Mouse (Mus musculus) adrenal gland, postnatal 14 days (tissue): ENCODE measurements at regions not wholly inside any gene's neighbourhood (a gene's known extent, or its start where the extent isn't known, plus 50 kb on each side); places are given as distances from the start of the nearest gene placed in this dataset.

Experiments
- DNase-seq: peaks from one replicate; pipeline ENCODE4 v3.0.0; 2021; ENCODE audit warnings: mixed read lengths

DNA sequence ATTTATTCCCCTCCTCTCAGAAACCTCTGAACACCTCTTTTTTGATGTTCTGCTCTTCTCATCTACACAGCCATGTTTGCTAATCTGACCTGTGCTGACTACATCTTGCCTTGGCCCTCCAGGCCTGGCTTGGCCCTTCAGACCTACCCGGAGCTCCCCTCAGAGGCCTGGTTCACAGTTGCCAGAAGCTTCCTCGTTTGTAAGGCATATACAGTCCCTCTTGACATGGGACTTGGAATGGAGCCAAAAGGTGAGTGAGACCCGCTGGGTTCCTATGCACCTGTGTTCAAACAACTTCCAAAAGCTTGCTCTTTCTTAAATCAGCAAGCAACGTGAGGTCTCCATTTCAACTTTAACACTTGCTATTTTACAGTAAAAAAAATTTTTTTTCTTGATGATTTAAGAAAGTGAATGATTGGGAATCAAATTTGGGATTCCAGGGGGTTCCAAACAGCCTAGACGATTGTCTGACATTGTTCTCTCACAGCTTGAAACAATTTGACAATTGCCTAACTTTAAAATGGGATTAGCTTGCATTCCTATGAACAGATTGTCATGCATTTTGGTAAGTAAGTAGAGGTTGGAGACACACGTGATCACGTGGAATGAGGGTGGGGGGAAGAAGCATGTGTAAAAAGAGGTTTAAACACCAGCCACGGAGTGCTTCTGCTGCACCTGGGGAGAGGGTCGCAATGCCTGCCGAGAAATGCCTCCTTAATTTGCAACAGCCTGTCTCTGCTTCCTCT lies 631.9 kb downstream of the Rnf144a start:
- DNase-seq: no peak

DNA sequence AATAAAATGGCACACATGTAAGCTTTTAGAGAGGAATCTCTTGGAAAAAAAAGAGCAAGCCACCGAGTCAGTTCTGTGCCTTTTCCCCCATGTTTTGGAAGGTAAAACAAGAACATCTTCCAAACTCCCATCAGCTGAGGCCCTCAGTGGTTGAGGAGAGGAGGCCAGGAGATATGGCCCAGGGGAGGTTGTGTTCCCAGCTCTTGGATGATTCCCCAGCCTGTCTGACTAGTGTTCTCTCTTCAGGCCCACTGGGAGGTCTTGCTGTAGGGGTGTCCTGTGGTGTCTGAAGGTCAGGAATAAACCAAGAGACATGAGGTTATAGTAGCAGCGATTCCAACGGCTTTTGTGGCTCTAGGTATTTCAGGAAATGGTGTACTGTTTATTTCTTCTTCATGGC lies 643.2 kb downstream of the Rnf144a start:
- DNase-seq: no peak

DNA sequence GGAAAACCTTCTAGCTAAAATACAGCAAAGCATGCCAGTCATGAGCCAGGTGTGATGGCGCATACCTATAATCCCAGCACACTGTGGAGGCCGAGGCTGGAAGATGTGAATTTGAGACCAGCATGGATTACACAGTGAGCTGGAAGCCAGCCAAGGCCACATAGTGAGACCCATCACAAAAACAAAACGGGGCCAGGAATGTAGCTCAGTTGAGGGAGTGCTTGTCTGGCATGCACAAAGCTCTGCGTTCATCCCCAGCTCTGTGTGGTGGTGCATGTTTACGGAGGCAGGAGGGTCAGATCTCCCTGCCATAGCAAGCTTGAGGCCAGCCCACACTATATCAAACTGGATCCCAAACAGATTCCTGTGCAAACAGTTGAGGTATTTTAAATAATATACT lies 646.4 kb downstream of the Rnf144a start:
- peak; percentile 45 for DNase-seq

DNA sequence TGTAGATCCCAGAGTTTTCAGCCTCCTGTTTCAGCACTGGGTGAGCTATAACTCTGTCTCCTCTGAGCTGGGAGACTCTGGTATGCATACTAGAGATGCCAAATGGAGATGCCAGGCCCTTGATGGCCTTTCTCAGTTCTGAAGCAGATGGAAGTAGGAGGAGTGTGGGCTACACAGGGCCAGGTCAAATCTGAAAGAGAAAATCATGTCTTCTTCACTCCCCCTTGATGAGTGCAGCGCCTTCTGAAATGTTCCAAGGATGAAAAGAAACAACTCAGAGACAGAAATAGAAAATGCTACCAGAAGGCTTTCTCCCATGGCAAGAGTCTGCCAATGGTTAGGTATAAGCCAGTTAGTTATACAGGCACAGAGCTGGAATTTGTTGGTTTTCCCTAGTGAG lies 652.0 kb downstream of the Rnf144a start:
- DNase-seq: no peak

DNA sequence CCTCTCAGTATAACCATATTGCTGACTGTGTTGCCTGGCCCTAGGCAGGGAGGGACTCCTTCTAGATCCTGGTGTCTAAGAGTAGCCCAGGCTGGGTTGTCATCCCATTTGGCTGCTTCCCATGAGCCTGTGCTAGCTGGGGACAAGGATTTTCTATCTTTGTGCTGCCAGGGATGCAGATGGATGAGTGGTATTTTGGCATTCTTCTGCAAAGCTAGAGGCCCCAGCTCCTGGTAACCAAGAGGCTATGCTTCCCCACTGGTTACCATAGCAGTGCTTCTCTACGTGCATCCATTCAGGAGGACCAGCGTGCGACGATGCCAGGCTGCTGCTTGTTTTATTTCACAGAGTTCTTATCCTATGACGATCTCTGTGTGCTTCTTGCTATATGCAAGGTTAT lies 658.0 kb downstream of the Rnf144a start:
- DNase-seq: no peak

DNA sequence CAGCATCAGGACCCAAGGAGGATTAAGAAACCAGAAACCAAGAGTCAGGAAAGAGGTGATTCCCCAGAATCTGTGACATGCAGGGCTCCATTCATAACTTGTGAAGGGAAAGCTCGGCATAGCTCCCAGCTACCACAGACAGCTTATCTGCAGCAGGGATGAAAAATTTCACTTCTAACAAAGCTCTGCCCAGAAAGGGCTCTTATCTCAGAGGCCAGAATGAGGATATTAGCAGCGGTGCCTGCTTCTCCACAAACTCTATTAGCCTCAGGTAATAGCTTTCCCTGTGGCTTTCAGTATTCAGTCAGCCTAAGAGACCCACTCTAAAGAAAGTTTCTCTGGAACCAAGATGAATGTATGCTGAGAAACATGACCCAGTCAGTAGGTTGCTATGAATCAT lies 636.9 kb upstream of the Id2 start:
- DNase-seq: no peak

DNA sequence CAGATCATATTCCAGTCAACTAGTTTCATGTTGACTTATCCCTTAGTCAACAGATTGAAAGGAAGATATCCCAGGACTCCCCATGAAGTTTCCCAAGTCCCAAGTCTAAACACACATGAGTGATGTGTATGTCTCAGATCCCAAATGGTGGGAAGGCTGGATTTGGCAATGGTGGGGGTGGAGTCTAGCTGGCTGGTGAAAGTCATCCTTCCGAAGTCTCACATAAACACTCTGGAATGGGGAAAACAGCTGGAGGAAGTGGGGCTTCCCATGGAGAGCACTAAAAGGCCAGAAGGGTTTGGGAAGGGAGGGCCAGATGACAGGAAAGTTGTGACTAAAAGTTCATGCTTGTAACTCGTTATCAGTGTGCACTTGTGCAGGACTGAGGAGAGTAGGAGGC lies 628.8 kb upstream of the Id2 start:
- no peak for DNase-seq

DNA sequence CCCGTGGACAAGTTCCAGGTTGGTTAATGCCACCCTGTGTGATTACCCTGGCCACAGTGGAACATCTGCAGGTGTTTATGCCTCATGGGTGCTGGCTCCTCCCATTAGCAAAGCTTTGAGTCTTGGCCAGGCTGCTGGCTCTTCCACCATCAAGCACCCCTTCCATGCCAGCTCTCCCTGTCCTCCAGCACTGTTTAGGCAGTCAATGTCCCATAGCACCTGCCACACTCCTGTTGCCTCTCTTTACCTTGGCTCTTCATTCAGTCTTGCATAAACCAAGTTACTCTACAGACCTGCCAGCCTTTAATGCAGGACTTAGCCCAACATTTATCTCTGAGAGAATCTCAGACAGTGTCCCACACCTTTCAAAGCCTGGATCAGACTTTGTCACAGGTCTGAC lies 614.2 kb upstream of the Id2 start:
- DNase-seq: no peak

DNA sequence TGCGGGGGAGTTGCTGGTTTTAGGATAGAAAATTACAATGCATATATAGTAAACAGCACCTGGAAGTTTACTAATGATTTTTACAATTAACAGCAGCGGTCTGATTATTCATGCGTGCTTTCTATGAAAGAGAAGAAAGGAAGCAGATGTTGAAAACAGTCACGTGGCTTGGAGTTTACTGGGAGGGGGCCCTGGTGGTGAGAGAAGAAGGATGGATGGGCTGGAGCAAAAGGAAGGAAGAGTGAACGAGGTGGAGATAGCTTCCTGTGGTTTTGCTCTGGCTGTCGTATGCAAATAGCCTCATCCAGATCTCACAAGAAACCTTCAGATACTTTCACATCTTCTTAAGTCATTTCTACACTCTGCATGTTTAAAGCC lies 606.1 kb upstream of the Id2 start:
- no peak for DNase-seq

DNA sequence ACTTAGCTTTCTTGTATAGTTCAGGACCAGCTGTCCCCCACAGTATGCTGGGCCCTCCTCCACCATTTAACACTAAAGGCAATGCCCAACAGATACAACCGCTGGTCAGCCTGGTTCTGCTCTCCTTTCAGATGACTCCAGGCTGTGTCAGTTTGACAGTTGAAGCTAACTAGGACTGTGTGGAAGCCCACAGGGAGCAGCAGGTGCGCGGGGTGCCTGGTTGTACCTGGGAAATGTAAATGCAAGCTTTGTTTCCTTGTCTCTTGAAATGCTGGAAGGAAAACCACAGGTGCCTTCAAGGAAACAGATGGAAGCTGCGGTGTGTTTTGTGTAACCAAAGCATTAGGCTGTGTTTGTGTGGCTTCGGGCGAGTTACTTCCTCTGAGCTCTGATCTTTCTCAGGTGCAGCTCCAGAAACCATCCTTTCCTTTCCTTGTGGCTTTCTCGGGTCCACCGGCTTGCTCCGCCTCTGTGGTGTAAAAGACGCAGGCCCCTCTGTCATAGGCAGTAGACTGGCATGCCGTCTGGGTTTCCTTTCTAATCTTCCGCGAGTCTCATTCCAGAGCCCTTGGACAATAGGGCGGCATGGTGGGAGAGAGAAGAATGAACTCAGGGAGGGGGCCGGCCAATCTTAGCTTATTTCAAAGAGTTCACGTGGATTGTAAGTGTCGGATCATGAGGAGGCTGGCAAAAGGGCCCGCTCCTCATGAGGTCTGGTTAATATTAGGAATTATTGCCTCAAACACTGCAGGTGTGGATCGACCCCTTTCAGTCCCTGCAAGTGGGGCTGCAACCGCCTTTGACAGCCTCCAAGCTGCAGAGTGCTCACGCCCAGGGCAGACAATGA lies 605.5 kb upstream of the Id2 start:
- DNase-seq: no peak

DNA sequence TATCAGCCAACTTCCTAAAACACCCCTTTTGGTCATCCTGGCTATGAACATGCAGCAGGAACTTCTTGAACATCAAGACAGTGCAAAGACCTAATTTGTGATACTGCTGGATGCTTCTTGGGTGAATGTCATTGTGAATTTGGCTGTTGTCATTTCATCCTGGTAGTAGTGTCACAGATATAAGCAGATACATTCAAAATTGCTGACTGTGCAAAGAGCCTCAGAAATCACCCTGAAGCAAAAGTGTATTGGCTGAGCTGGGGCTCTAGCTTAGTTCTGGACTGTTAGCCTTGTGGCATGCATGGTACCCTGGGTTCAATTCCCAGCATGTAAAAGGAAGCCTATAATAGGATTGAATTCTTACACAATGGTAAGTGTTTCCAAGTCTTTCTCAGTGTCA lies 590.1 kb upstream of the Id2 start:
- DNase-seq: no peak

DNA sequence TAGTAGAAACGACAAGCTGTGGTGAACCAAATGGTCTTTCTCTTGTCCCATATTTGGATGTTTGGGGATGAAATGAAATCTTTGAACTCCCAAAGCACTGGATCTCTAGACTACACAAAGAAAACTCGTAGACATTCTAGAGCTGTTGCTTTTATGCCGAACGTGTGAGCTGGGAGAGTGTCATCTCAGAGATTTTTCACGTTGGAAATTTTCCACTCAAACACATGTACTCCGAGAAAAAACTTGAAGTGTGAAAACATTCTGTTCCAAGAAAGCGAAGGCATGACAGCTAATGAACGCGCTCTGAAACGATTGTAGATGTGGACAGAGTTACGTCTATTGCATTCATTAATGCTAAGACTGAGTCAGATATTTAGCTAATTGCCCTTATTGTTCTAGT lies 579.7 kb upstream of the Id2 start:
- DNase-seq: no peak

DNA sequence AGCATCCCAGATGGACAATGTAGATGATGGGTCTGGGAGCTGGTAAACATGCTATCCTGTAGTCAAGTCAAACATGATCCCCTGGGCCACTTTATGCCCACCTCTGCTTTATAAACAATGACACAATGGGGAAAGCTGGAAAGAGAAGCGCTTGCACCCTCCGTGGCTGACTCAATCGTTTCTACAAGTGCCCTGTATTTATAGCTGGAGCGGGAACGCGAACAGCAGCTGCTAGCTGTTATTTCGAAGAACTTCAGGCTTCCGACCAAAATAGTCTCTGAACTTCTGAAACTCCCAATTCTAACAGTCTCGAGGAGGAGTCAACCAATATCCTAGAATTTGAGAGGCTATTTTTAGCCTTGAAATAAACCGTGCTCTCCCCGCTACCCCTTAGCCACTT lies 571.4 kb upstream of the Id2 start:
- DNase-seq: no peak

DNA sequence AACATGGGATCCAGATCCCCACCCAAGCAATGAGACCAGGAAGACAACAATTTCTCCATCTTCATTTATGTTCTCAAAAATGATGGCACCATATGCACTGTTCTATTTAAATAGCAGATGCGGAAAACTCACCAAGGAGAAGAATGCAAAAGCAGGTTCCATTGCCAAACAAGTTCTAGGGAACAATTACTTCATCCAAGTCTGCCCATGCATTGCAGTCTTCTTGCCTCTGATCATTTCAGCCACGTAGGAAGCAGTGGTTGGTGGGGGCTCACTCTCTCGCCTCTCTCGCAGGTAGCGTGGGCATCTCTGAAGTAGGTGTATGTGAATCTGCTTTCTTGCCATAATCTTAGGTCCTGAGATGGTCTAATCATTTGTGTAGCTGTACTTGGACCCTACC lies 557.5 kb upstream of the Id2 start:
- no peak for DNase-seq

DNA sequence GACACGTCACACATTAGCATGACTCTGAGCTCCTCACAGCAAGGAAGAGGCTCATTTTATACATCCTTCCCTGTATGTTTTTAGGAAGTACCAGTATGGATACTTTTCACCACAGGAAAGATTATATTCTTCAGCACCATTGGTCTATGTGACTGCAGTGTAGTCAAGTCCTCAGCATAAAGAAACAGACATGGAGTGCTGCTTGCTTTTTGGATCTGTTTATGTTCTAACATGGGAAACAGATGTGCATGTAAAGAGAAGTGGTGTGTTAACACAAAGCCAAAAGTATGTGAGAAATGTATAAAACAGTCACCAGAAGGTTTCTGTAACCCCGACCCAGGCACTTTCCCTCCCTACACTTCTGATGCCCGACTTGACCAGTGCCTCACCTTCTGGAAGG lies 553.3 kb upstream of the Id2 start:
- DNase-seq: no peak

DNA sequence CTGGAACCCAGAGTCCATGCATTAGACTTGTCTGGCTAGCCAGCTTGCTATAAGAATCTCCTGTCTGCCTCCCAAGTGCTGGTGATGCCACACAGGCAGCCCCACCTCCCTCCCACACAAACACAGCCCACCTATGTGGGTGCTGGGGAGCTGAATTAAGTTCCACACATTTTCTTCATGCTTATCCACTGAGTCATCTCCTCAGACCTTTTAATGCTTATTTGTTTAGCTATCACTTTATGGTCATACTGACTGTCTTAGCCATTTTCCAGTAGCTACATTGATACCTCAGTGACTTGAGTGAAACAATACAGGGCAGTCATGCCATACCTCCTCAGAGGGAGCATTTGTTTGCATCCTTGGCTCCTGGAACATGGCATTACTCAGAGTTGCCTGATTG lies 531.1 kb upstream of the Id2 start:
- DNase-seq: no peak

DNA sequence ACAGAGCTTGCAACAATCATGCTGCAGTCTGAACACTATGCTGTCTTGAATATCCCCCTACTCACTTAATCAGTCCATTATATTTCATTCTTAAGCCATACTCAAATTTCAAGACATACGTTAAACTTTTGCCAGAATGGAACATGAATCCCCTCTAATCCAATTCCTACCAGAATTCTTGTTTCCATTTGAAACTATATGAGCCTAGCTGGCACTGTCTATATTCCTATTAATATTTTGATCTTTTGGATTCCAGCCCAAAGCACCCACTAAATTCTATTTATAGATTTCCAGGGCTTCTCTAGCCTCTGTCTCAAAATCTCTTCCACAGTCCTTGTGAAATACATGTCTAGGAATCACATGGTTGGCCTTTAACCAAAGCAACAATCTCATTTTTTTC lies 528.9 kb upstream of the Id2 start:
- DNase-seq: no peak

DNA sequence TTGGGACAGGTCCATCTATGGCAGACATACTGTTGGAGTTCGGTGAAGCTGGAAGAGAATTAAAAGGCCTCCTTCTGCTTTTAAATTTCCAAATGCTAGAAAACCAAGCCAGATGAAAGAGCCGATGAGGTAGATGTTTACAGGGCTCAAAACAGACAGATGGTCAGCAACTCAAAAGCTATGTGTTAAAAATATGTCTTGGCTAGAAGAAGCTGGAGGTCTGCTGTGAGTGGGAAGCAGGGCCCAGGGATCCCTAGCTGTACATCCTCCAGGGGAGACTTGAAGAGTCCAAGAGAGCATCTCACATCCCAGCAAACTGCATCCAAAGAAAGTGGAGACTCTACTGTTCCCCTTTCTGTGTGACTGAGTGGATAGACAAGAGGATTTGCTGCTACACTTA lies 526.5 kb upstream of the Id2 start:
- no peak for DNase-seq

DNA sequence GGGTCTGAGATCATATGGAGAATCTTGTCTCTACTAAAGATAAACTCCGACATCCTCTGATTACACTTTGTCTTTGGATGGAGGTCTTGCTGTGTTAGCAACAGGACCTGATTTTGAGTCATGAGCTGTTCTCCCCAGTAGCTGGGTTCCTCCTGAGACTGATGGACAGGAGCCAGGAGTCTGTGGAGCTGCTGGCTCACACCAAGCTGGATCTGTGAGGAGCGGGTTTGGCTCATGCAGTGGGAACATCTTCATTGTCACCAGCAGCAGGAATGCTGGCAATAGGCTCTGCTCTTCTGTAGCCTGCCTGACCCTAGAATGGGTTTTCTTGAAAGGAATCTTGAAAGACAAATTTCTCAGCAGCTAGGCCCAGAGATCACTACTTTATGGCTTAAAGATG lies 524.2 kb upstream of the Id2 start:
- DNase-seq: no peak

DNA sequence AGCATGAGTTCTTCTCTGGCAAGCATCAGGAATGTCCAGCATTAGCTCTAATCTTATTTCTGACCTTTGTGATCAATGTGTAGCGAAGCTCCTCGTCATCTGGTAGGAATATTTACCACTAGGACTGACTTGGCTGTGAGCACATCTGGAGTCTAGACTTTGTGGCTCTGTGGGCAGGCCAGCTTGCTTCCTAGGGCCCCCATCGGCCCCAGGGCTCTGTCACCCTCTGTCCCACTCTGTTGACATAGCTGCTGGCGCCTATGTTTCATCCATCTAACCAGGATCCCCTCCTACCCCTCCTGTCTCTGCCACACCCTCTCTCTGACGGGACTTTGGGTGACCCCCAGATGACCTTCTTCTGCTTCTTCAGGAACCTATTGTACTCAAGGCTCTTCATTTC lies 520.6 kb upstream of the Id2 start:
- DNase-seq: no peak

DNA sequence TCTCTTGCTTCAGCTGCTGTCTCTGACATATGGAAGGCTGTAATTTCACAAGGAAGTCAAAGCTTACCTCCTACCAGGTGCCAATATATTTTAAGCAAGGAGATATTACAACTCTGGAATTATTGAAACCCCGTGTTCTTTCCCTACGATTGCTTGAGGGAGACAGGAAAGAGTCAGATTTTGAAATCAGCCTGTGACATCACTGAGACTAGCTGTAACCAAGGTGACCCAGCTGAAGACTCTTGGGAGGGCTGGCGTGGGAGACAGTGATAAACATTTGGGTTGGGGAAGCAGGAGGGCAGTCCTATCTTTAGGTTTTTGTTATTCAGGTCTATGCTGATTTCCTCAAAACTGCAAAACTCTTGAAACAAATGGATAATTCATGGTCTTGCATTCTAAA lies 518.4 kb upstream of the Id2 start:
- DNase-seq: no peak

DNA sequence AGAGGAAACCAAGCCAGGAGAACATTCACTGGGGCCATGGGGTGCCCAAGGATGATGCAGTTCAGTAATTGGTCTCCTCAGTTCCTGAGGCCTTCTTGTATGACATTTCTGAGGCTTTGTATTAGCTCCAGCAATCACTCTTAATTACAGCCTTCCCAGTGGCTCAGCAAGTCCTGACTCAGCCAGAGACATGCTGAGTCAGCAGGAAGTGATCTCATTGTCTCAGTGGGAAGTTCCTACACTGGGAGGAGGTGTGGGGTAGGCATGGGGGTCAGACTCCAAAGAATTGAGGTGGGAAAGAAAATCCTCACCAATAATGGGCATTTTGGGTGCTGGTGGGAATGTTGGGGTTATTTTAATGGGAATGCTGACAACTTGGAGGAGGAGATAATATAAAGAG lies 516.5 kb upstream of the Id2 start:
- no peak for DNase-seq

DNA sequence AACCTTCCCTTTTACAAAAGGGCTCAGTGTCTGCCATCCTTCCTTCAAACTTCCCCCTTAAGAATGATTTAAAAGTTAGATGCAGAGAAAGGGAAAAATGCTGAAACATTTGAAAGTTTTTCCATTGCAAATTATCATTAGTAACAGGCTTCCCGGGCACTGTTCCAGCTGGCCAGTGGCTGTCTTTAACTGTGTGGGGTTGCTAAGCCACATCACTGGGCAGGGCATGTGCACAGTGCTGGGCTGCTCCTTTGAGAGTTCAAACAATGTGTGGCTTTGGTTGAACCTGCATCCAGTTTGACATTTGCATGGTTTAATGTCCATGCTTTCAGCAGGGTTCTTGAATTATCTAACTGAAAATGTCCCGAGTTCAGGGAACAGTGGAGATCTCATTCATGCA lies 512.1 kb upstream of the Id2 start:
- peak; percentile 70 for DNase-seq

DNA sequence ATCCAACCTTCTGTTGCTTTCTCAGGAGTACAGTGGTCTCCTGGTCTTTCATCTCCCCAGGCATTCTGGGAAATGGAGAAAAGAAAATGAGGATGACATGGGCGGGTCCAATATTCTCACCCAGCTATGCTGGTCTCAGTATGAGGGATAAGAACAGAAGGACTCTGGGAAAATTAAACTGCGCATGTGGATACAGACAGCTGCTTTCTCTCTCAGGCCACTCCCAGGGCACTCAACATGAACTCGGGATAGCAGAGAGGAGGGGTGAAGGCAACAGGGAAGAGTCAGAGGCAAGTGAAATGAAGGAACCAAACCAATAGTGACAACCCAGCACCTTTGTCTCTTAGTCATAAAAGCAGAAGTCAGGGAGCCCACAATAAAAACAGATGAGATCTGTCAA lies 508.5 kb upstream of the Id2 start:
- no peak for DNase-seq
